Mouse (Mus musculus): Measurements from ENCODE around the gene Dgke.

Gene Dgke

DNA sequence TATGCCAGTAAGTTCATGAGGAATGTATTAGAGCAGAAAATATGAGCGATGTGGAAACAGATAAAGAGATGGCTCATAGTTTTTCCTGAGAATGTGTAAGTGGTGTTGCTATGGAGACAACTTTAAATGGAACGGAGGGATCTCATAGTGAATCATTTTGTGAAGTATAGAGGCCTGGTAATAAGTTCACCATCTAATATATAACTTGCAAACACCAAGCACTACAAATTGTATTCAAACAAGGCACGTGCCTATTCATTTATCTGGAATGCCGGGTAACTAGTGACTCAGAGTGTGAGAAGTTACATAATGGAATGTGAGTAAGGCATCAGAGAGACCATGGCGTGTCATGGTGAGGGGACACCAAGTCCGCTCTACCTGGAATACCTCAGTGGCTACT is 28.2 kb downstream of the Dgke start:
- no peak for DNase-seq (ENCODE audit: low spot score)

DNA sequence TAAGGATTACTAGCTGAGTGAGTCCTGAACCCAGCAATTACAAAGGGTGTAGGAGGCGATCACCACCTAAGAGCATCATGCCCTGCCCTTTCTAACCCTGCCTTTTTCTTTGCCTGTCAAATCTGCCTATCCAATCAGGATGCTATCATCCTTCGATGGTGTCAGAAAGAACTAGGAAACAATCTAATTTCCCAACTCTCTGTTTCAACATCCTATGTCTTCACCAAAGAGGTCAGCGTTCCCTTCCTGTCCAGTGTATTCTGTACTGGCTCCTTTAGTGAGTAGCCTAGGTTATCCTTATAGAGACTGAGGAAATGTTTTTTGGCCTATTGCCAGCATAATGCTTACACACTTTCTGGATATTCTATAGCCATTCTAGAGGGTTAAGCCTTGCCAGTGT is 31.1 kb downstream of the Dgke start:
- DNase-seq (ENCODE audit: low spot score): no peak

GRCm38 (mm10) chr11:89034592-89034991 is 32.1 kb downstream of the Dgke start:
- no peak for DNase-seq (ENCODE audit: low spot score)

GRCm38 (mm10) chr11:89031189-89031588 is 35.5 kb downstream of the Dgke start:
- no peak for DNase-seq (ENCODE audit: low spot score)

- DNase-seq (ENCODE audit: low spot score): no peak
Observed at GRCm38 (mm10) chr11:89030552-89030951, 36.1 kb downstream of the Dgke start.

- peak; percentile 44 for DNase-seq (ENCODE audit: low spot score)
Observed at GRCm38 (mm10) chr11:89028871-89029405, 37.7 kb downstream of the Dgke start.

GRCm38 (mm10) chr11:89027955-89028361 is 38.7 kb downstream of the Dgke start:
- DNase-seq (ENCODE audit: low spot score): peak; percentile 30

GRCm38 (mm10) chr11:89026117-89026516 is 40.5 kb downstream of the Dgke start:
- no peak for DNase-seq (ENCODE audit: low spot score)

- no peak for DNase-seq (ENCODE audit: low spot score)
Observed at GRCm38 (mm10) chr11:89025603-89026002, 41.0 kb downstream of the Dgke start.

GRCm38 (mm10) chr11:89024181-89024881 is 42.3 kb downstream of the Dgke start:
- peak; percentile 36 for DNase-seq (ENCODE audit: low spot score)

DNA sequence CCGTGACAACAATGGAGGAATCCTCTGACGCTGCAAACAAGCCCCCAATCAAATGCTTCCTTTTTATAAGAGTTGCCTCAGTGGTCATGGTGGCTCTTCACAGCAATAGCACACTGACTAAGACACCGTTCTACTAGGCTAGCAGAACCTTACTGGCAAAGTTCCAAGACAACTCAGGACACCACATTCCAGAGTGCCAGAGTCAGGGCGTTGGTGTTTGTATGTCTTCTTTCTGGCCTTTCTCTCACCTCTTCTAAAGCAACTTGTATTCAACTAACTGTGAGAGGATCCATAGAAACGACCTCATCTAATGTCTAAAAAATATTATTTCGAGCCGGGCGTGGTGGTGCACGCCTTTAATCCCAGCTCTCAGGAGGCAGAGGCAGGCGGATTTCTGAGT is 43.2 kb downstream of the Dgke start:
- no peak for DNase-seq (ENCODE audit: low spot score)

DNA sequence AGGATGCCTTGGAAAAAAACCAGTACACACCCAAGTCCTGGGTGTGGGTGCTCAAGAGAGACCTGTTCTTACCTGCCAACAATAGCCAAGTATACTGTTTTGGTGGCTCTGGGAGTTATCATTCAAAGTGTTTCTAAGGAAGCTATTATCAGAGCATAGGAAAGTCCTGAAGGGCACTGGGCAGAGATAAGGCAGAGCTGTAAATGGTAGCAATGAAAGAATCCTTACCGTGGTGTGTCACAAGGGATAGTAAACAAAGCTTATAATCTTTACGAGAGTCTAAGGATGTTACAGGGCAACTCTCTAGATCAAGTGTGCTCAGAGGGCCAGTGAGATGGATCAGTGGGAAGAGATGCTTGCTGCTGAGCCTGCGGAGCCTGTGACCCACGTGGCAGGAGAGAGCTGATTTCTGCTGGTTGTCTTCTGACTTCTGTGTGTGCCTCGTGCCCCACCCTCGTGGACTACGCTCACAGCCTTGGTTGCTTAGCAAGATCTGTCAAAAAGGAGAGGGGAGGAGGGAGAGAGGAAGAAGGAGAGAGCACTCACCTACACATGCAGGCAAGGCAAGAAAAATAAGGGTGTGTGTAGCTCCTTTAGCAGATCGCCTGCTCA is 44.4 kb downstream of the Dgke start:
- DNase-seq (ENCODE audit: low spot score): no peak

DNA sequence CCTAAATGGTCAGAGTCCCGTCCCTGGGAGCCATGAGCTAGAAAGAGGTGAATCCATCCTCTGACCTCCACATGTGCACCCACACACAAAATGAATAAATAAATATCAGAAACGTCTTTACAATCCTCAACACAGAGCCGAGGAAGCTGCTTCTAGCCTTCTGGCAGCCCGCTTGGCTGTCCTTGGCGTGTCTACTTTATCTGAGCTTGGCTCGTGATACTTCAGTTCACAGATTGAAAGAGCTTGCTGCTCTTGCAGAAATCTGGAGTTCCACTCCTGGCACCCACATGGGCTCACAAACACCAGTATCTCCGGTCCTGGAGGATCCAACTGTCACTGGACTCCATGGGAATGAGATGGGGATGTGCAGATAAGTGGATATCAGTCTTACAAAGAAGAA is 45.0 kb downstream of the Dgke start:
- no peak for DNase-seq (ENCODE audit: low spot score)

DNA sequence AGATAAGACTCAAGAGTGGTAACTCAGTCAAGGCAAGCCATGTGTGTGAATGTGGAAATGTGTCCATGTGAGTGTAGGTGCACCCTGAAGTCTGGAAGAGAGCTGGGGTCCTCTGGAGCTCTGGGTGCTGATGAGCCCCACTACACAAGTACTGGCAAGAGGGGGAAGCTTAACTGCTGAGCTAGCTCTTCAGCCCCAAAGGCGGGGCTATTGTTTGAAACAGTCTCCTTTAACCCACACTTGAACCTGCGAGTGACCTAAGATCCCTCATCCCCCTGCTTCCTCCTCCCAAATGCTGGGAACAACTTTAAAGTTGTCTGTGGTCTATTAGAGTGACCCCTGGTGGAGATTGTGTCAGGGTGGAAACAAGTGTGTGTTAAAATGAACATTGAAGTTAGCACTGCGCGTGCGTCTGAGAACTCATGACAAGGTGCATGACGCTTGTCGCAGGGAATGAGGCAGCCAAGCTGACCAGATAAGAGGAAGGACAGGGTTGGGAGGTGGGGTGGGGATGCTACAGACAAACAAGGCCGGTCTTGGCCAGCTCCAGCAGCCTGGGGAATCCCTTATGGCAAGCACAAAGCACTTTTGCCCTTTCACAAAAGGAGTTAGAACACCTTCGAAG is 45.9 kb downstream of the Dgke start:
- DNase-seq (ENCODE audit: low spot score): no peak

DNA sequence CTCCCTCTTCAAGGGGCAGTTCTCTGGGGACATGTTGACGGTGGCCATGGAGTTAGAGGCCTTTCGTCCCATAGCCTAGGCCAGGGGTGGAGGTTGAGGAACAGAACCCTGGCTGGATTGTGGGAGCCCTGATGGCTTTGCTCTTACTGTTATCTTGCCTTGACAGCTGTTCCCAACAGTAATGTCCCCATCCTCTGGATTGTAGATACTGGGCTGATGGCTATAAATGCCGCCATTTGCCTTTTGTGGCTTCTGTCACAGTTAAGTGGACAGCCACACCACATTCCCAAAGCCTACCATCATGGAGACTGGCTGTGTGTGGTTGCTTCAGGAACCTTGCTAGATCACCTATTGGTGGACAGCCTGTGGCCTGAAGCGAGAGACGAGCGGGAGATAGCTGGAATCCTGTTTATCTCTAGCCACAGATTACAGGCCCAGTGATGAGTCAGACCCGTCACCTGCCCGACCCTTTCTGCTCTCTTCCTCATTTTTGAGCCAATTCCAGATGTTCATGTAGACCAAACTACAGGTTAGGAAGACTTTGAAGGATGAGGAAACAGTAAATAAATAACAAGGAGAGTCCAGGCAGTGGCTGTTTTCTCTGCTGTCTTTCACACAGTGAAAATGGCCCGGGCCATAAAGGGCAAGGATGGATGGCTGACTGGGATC is 49.0 kb downstream of the Dgke start:
- peak; percentile 27 for DNase-seq (ENCODE audit: low spot score)

DNA sequence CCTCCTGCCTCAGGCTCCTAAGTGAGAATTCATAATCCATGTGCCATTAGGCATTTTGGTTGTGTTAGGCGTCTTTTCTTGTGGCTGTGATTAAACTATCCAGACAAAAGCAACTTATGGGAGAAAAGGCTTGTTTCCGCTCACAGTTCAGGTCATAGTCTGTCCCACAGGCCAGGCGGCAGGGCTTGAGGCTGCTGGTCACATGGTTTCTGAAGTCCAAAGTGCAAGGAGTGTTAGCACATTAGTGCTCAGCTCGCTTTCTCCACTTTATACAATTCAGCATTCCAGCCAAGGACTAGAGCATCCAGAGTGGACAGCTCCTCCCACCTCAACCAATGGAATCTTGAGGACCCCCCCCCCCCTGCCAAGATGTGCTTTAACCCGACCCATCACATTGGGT is 54.4 kb downstream of the Dgke start:
- no peak for DNase-seq (ENCODE audit: low spot score)

GRCm38 (mm10) chr11:89009496-89009895 is 57.2 kb downstream of the Dgke start:
- no peak for DNase-seq (ENCODE audit: low spot score)

DNA sequence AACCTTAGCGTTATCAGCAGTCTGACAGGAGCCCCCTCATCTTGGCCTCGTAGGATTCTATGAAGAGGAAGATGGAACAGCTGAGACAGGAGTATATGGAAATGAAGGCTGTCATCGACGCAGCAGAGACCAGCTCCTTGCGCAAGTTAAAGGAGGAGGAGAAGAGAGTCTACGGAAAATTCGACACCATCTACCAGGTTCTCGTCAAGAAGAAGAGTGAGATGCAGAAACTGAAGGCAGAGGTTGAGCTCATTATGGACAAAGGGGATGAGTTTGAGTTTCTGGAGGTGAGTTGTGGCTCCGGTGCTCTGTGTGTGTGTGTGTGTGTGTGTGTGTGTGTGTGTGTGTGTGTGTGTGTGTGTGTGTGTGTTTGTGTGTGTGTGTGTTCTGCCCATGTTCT is 57.6 kb downstream of the Dgke start:
- DNase-seq (ENCODE audit: low spot score): no peak

GRCm38 (mm10) chr11:89007582-89007981 is 59.1 kb downstream of the Dgke start:
- DNase-seq (ENCODE audit: low spot score): no peak

GRCm38 (mm10) chr11:89006404-89006803 is 60.2 kb downstream of the Dgke start:
- no peak for DNase-seq (ENCODE audit: low spot score)

- no peak for DNase-seq (ENCODE audit: low spot score)
Observed at GRCm38 (mm10) chr11:89005473-89005872, 61.2 kb downstream of the Dgke start.

- no peak for DNase-seq (ENCODE audit: low spot score)
Observed at GRCm38 (mm10) chr11:89003726-89004125, 62.9 kb downstream of the Dgke start.

DNA sequence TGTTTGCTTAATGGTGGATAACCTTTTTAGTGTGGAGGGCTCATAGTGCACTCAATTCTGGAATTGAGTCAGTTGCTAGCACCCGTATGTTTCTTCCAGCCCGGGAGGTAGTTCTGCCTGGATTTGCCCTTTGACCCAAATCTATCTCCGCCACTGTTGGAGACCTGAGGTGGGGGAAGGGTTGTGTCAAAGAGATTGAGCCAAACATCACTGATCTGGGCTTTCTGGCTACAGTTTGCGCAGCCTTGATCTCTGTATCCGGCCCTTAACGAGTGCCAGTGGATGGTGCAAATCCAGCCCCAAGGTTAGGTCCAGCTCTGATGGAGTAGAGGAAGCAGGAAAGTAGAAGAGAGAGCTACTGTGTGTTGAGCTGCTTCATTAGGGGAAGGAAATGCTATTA is 63.6 kb downstream of the Dgke start:
- DNase-seq (ENCODE audit: low spot score): no peak

All from spleen, adult 12 weeks (tissue).